Mouse (Mus musculus): ENCODE results near the gene Col27a1.

Gene Col27a1

DNA sequence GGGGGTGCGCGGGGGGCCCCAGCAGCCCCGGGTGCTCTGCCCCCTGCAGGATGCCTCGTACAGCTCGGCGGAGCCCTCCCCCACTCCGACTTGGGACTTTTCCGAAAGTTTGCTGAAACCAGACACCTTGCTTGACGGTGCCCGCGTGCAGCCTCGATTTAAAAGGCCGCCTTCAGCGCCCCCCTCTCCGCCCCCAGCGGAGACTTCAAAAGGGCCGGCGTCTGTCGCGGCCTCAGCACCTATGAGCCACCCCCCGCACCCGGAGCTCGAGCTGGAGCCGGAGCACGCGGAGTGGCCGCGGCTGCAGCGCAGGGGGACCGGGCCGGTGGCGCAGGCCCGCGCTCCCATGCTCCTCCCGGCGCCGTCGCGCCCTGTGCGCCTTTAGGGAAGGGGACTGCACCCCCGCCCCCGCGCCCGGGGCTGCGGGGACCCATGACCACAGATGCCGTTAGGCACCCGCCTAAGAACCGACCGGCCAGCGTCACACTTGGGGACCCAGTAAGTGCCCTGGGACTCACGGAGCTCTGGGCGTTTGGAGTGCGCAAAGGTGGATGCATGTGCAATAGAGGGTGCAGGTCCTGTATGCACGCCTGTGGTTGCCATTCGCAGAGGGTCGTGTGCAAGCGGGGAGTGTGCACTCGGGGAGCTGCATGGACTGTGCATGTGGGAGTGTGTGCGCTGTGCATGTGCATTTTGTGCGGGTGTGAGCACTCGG, at the start of gene Col27a1:
Gene Col27a1 (plus strand): TSS at position 98 of the 715 bp plus-strand sequence.
- DNase-seq (ENCODE audit: low spot score) = peak; percentile 74

- DNase-seq (ENCODE audit: low spot score) = no peak
Measured at GRCm38 (mm10) chr4:63165636-63166035, 48.2 kb upstream of the Col27a1 start.

- DNase-seq (ENCODE audit: low spot score) = no peak
Measured at GRCm38 (mm10) chr4:63166323-63166722, 47.5 kb upstream of the Col27a1 start.

DNA sequence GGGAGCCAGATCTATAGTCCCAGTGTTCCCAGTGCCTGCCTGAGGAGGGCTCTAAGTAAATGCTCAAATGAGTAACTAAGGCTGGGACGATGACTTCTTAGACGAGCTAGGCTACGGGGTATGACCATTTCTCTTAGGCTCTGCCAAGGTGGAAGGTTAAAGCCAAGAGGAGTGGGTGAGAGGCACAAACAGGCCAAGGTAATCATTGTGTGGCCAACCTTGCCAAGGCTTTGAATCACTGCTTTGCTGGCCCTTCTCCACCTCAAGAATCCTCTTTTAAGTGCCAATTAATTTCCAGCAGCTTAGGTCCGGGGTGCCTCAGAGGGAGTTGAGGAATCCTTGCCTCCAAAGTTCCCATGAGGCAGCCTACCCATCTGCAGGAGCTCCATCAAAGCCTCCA, 43.7 kb upstream of the Col27a1 start:
- no peak for DNase-seq (ENCODE audit: low spot score)

DNA sequence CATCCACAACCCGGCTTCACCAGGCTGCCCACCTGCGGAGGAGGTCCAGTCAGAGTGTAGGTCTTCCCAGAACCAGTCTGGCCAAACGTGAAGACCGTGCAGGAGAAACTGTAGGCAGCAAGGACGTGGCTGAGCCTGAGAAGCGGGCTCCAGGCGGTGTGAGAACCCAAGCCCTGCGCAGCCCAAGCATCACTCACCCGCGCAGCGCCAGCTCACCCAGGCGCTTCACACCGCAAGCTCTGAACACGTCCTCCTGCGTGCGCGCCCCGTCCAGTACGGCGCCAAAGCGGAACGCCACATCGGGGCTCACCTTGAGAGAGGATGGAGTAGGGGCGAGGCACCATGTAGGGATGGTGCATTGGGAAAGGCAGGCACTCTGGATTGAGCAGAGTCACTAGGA, 42.7 kb upstream of the Col27a1 start:
- DNase-seq (ENCODE audit: low spot score) = no peak

DNA sequence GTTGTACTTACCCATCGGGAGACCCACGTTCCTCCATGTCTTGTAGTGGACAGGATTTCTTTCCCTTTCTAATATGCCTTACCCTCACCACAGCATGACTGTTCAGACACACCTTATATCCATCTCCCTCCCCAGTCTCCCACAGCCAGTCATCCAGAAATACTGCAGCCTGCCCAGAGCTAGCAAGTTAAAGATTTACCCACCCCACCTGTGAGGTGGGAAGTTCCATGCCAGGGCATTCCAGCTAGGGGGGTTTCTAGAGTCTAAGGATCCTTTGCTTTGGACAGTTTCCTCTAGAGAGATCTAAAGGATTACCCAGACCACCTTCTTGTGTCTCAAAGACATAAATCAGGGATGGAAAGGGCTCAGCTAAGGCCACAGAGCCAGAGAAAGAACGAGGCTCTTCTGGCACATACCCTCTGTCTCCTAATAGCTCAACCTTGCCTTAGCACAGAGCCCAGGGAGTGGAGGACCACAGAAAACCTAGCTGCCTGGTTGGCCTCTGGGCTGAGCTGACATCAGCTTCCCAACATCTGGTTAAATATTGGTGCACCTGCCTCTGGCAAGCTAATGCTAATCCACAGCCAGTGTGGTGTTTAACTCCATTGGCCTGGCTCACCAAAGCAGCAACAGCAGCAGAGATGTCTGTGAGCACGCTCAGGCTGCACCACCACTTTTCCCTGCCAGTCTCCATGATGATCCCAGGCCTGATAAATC, 41.7 kb upstream of the Col27a1 start, which contains the start of gene Kif12:
Gene Kif12 (minus strand): TSS at position 163 of the 717 bp plus-strand sequence.
- no peak for DNase-seq (ENCODE audit: low spot score)

GRCm38 (mm10) chr4:63181556-63181955, 32.2 kb upstream of the Col27a1 start:
- peak; percentile 82 for DNase-seq (ENCODE audit: low spot score)

GRCm38 (mm10) chr4:63186281-63186870, 27.4 kb upstream of the Col27a1 start:
- no peak for DNase-seq (ENCODE audit: low spot score)

GRCm38 (mm10) chr4:63191641-63192040, 22.2 kb upstream of the Col27a1 start:
- DNase-seq (ENCODE audit: low spot score) = no peak

GRCm38 (mm10) chr4:63194366-63194765, 19.4 kb upstream of the Col27a1 start:
- no peak for DNase-seq (ENCODE audit: low spot score)

- DNase-seq (ENCODE audit: low spot score) = no peak
Measured at GRCm38 (mm10) chr4:63199366-63199765, 14.4 kb upstream of the Col27a1 start.

DNA sequence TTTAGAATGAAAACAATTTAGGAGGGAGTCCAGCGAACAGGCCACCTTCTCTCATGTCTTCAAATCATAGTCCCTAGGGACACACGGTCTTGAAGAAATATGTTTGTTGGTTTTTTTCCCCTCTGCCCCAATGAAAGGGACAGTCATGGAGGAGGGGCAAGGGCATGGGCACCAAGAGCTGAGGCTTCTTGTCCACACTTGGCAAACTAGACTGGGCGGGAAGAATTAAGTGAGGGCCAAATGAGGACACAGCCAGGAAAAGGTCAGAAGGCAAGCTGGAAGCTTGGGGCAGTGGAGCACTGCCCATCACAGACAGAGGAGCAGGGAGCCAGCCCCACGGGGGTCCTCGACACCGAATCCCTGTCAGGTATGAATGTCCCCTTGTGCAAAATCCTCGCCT, 9.9 kb upstream of the Col27a1 start:
- no peak for DNase-seq (ENCODE audit: low spot score)

GRCm38 (mm10) chr4:63205583-63205982, 8.2 kb upstream of the Col27a1 start:
- no peak for DNase-seq (ENCODE audit: low spot score)

- DNase-seq (ENCODE audit: low spot score) = peak; percentile 87
Measured at GRCm38 (mm10) chr4:63215185-63215992, 1.6 kb downstream of the Col27a1 start.

GRCm38 (mm10) chr4:63215993-63216531, 2.3 kb downstream of the Col27a1 start:
- peak; percentile 88 for DNase-seq (ENCODE audit: low spot score)

DNA sequence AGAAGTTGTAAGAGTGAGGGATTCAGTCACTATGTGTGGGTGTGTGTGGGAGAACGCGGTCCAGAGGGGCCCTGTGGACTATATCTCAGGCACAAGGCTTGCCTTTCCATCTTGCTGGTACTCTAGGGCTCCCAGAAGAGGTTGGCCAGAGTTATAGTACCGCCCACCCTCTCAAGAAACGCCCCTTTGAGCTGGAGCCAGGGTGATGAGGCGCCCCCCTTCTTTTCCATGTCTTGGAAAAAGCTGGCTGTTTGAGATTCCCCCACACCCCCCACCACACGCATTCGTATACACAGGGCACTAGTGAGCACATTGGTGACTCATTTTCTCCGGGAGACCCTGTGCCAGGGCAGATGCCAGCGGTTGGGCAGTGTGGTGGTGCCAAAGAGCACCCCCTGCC, 2.8 kb downstream of the Col27a1 start:
- peak; percentile 41 for DNase-seq (ENCODE audit: low spot score)

GRCm38 (mm10) chr4:63217513-63217912, 3.7 kb downstream of the Col27a1 start:
- no peak for DNase-seq (ENCODE audit: low spot score)

DNA sequence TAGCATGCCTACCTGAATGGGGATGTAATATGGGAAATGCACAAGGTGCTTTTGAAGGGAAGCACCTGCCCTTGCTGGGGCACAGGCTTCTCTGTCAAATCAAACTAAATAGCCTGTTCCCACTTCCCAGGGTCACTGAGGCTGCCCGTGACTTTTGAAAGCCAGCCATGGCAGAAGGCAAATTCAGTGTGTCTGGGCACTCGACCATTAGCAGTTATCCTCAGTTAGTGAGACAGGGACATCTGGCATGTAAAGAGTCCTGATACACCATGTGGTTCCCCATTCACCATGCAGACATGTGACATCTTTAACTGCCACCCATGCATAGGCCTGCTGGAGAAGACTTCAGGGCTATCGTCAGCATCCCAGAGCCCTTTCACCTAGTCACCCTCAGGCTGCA, 5.3 kb downstream of the Col27a1 start:
- no peak for DNase-seq (ENCODE audit: low spot score)

DNA sequence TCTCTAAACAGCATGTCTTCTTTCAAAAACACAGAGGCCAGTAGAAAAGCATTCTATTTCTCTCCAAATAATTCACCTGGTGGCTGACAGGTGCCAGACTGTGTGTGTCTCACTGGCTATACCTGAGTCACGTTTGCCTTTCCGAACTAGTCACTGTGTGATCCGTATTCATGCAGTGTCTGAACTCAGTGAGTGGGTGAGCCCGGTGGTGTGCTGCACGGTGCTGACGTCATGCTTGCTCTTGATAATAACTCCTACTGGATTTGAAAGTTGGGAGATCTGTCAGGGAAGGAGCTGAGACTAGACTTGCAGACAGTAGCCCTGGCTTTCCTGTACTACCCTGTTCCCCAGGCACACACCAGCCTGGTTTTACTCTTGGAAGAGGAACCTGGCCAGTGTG, 5.8 kb downstream of the Col27a1 start:
- DNase-seq (ENCODE audit: low spot score) = no peak

DNA sequence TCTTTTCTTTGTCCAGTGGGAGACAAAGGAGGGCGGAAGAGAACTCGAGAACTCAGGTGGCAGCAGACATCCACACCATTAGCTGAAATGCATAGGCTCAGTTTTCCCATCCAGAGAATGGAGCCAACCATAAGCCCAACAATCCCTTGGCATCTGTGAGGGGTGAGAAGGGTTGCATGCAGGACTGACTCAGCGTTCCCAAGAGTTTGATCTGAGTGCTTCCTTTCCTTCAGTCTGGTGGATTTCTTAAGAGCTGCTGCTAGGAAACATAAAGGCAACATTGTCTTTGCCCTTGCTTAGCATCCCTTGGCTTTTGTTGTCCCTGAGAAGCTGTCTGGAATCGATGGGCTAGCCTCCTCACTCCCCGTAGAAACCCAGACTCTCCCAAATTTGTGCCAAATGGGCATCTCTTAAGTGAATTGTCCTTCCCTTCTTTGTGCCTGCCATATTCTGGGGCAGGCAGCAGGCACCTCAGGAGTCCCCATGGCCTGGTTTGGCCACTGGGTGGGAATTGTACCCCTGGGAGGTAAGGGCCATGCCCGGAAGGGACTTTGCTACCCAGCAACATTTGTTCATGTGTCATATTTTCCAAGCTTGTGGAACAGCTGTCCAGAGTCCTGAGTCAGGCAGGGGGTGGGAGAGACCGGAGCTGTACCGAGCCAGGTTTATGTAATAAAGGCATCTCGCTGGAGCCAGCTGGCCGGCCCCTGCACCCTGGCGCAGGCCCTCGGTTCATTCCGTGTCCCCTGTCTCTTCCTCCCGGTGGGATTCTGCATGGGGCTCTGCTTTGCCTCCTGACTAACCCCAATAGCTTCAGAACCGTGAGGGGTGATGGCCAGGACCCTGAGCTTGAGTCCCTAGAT, 7.5 kb downstream of the Col27a1 start:
- no peak for DNase-seq (ENCODE audit: low spot score)

DNA sequence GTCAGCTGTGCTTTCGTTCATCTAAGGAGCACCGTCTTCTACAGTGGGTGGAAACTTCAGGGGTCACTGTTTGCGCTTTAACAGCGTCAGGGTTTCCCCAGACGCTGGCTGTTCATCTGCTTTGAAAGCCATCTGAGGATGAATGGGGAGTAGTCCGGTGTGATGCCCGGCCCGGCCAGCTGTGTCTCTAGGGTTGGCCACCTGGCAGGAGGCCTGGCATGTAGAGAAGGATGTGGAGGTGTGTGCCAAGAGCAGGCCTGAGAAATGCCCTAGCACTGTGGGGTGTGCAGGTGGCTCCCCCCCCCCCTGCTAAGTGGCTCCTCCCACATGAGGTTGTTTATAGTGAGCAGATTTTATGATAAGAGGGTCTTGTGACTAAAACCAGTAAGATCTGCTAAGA, 8.4 kb downstream of the Col27a1 start:
- no peak for DNase-seq (ENCODE audit: low spot score)
